Mouse (Mus musculus): ENCODE measurements around the gene Nudt12. TPM values are rescaled to one million over a fixed set of nuclear protein-coding genes. Genes with fewer than 3 reads are reported as not detected.

Gene Nudt12
- polyA plus RNA-seq, 1 experiment from 2014 or later = 7.9 TPM

- no peaks in the 10 kb centered on the region for H3K36me3 ChIP-seq (replicated peaks)
- no peaks in the 10 kb centered on the region for H3K27me3 ChIP-seq (ENCODE audit: poor library complexity, severe bottlenecking)
- H3K4me1 ChIP-seq = no peaks in the 10 kb centered on the region
- H3K27ac ChIP-seq = no peak overlapping the region
- WGBS = 94% methylated on average over 1 of the region's 1 CpGs
- DNase-seq (ENCODE audit: extremely low spot score, low spot score) = no peak
- H3K9me3 ChIP-seq = no peaks in the 10 kb centered on the region
- no peak overlapping the region for H3K4me3 ChIP-seq
Observed at GRCm38 (mm10) chr17:58957055-58957454, 56.1 kb downstream of the Nudt12 start.

Other genes with a start within 250 kb of the Nudt12 start
- 20.2 and 24.2 TPM in 2 replicates for gene Pdzph1, start 22.0 kb downstream of the Nudt12 start, polyA plus RNA-seq (2016; fragmentation: Nextera tagmentation; extraction: Ambion mirVana)